ENCODE assay signal across 8 mouse cellular contexts in the genomic region with DNA sequence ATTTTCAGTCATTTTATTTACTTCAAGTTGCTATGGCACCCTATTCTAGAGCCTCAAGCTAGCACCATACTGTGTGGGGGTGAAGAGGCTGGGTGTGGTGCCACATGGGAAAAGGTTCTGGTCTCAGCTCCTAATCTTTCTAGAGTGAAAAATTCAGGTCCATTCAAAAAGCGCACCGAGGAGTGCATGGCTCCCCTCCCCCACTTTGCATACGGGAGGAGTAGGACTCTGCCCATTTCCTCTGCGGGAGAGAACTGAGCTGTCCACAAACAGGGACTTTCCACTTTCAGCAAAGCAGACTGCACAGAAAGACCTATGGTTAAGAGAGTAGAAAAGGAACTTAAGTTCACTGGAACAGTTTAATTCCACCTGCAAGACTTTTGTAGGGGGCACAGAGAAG. TPM values are rescaled to one million over a fixed set of nuclear protein-coding genes. Genes with fewer than 3 reads are reported as not detected.
DNase-seq lines count a peak whose midpoint lies in the region; ATAC-seq lines count a peak whose summit lies in the region.

No protein-coding gene starts in this region.

- H3K9me3 ChIP-seq in heart, embryonic 13.5 days, result no peaks in the 10 kb centered on the region
- no peaks in the 10 kb centered on the region for H3K9me3 ChIP-seq in liver, embryonic 15.5 days (replicated peaks)
- no peaks in the 10 kb centered on the region for H3K9me3 ChIP-seq in neural tube, embryonic 12.5 days

- H3K27me3 ChIP-seq in heart, embryonic 13.5 days (replicated peaks), result no peaks in the 10 kb centered on the region
- H3K27me3 ChIP-seq in liver, embryonic 15.5 days, result no peaks in the 10 kb centered on the region
- no peaks in the 10 kb centered on the region for H3K27me3 ChIP-seq in neural tube, embryonic 12.5 days (replicated peaks)

- peak overlapping the region; percentile 91 for H3K4me2 ChIP-seq in heart, embryonic 13.5 days
- H3K4me2 ChIP-seq in liver, embryonic 15.5 days, result peak overlapping the region; percentile 81
- peak overlapping the region; percentile 88 for H3K4me2 ChIP-seq in neural tube, embryonic 12.5 days (replicated peaks)

- peaks cover 52% of the 10 kb centered on the region for H3K36me3 ChIP-seq in heart, embryonic 13.5 days
- peaks cover 45% of the 10 kb centered on the region for H3K36me3 ChIP-seq in liver, embryonic 15.5 days (replicated peaks)
- H3K36me3 ChIP-seq in neural tube, embryonic 12.5 days, result peaks cover 29% of the 10 kb centered on the region

- H3K4me3 ChIP-seq in heart, embryonic 13.5 days, result peak overlapping the region; percentile 79
- H3K4me3 ChIP-seq in liver, embryonic 15.5 days (replicated peaks), result peak overlapping the region; percentile 61
- H3K4me3 ChIP-seq in neural tube, embryonic 12.5 days, result peak overlapping the region; percentile 55

- no peak for ATAC-seq in heart, embryonic 13.5 days (ENCODE audit: extremely low read depth, insufficient number of reproducible peaks, low FRiP score, low TSS enrichment)
- no peak for ATAC-seq in liver, embryonic 15.5 days (ENCODE audit: insufficient read depth)
- ATAC-seq in neural tube, embryonic 12.5 days (ENCODE audit: low FRiP score, low read depth), result no peak

- H3K4me1 ChIP-seq in heart, embryonic 13.5 days, result peaks cover 36% of the 10 kb centered on the region
- peaks cover 44% of the 10 kb centered on the region for H3K4me1 ChIP-seq in liver, embryonic 15.5 days (replicated peaks)
- H3K4me1 ChIP-seq in neural tube, embryonic 12.5 days, result peaks cover 27% of the 10 kb centered on the region

- peak overlapping the region; percentile 95 for H3K27ac ChIP-seq in heart, embryonic 13.5 days (replicated peaks)
- peak overlapping the region; percentile 82; the same call in 1 of the 2 replicates for H3K27ac ChIP-seq in liver, embryonic 15.5 days (replicated peaks)
- 0 out of 2 replicates have a peak overlapping the region, but pooled peaks have one; percentile 81 for H3K27ac ChIP-seq in neural tube, embryonic 12.5 days

- peak overlapping the region; percentile 93 for H3K9ac ChIP-seq in heart, embryonic 13.5 days
- peak overlapping the region; percentile 53; the same call in 1 of the 2 replicates for H3K9ac ChIP-seq in liver, embryonic 15.5 days
- H3K9ac ChIP-seq in neural tube, embryonic 12.5 days, result peak overlapping the region; percentile 67

- WGBS in heart, embryonic 13.5 days, result 0% methylated on average over 4 of the region's 4 CpGs
- WGBS in liver, embryonic 15.5 days (ENCODE audit: insufficient replicate concordance), result 0% methylated on average over 4 of the region's 4 CpGs
- WGBS in neural tube, embryonic 12.5 days, result 0% methylated on average over 4 of the region's 4 CpGs

- peak; percentile 33 to 36 for DNase-seq in left cerebral cortex, adult 18-20 months (ENCODE audit: low spot score in 2 of 2)
- no peak for DNase-seq in left cerebral cortex, adult 11 months (ENCODE audit: low spot score)
- DNase-seq in embryo, embryonic 10 days (ENCODE audit: low spot score), result peak; percentile 78
- peak; percentile 80 for DNase-seq in kidney, postnatal 10 days
- peak; percentile 53 for DNase-seq in thymus, postnatal 0 days (ENCODE audit: low spot score)

RNA-seq across cellular contexts. Expression of a gene that starts 26.6 kb away (rescaled TPM):
- total RNA-seq in left cerebral cortex, adult 18-20 months (2021), result 100 to 1,000 TPM; 224 to 230 TPM
- polyA plus RNA-seq in heart, embryonic 13.5 days (2015; fragmentation: Nextera tagmentation; extraction: Ambion mirVana), result 9.4 and 12.9 TPM in 2 replicates
- 12.4 and 13.2 TPM in 2 replicates for polyA plus RNA-seq in liver, embryonic 15.5 days (2015; fragmentation: Nextera tagmentation; extraction: Ambion mirVana)
- 19.7 and 21.2 TPM in 2 replicates for polyA plus RNA-seq in neural tube, embryonic 12.5 days (2016; fragmentation: Nextera tagmentation; extraction: Ambion mirVana)
- 64.3 and 81.3 TPM in 2 replicates for polyA plus RNA-seq in thymus, postnatal 0 days (2015; fragmentation: Nextera tagmentation; extraction: Ambion mirVana)

RNA-seq across cellular contexts. Expression of a gene that starts 49.7 kb away (rescaled TPM):
- 10 to 100 TPM; 67.2 to 71.2 TPM for total RNA-seq in left cerebral cortex, adult 18-20 months (2021)
- polyA plus RNA-seq in heart, embryonic 13.5 days (2015; fragmentation: Nextera tagmentation; extraction: Ambion mirVana), result 1.0 and 1.6 TPM in 2 replicates
- 0.90 and 1.5 TPM in 2 replicates for polyA plus RNA-seq in liver, embryonic 15.5 days (2015; fragmentation: Nextera tagmentation; extraction: Ambion mirVana)
- polyA plus RNA-seq in neural tube, embryonic 12.5 days (2016; fragmentation: Nextera tagmentation; extraction: Ambion mirVana), result 18.5 and 19.0 TPM in 2 replicates
- 9.8 and 12.2 TPM in 2 replicates for polyA plus RNA-seq in thymus, postnatal 0 days (2015; fragmentation: Nextera tagmentation; extraction: Ambion mirVana)
